Mouse (Mus musculus): ENCODE measurements at regions not wholly inside any gene's neighbourhood (a gene's known extent, or its start where the extent isn't known, plus 50 kb on each side); places are given as distances from the start of the nearest gene placed in this dataset.

DNA sequence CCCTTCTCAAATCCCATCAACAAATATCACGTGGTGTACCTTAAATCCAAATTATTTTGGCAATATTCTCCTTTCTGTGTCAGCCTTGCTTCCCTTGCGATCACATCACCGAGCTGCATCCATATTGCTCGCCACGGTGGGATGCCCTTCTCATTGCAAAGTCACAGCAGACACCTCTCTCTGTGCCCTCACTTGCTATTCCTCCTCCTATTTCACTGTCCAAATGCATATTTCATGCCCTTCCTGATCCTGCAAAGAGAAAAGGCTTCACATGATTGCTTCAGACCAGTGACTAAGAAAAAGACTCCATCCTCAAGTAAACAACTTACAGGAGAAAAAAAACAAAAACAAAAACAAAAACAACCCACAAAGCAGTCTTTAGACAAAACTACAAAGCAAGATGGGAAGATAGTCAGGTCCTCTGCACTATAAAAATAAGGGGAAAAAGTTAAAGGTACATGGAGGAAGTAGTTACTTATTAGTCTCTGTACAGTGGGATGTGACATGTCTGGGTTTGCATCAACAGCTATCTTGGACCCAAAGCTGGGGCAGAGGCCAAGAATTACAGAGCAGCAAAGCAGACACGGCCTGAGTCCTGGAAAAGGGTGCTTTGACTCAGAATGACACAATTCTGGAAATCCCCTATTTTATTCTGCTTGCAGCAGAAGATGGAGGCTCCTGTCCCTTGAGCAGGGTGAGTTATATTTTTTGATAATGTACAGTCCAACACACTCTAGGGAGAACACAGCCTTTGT, 349.3 kb downstream of the Zfp619 start:
- no peak for DNase-seq (ENCODE audit: low spot score in 2 of 2)

DNA sequence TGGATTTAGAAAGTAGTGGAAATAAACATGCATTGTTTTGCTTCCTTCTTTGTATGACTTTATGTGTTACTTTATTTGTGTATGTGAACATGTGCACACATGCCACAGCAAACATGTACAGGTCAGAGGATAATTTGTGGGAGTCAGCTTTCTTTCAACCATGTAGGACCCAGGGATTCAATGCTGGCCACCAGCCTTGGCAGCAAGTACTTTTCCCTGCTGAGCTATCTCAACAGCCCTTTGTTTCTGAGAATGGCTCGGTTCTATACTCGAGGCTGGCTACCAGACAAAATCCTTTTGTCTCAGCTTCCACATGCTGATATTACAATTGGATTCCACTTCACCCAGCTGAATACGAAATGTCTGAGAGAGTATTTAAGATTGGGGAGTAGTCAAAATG, 349.9 kb downstream of the Zfp619 start:
- no peak for DNase-seq (ENCODE audit: low spot score in 2 of 2)

DNA sequence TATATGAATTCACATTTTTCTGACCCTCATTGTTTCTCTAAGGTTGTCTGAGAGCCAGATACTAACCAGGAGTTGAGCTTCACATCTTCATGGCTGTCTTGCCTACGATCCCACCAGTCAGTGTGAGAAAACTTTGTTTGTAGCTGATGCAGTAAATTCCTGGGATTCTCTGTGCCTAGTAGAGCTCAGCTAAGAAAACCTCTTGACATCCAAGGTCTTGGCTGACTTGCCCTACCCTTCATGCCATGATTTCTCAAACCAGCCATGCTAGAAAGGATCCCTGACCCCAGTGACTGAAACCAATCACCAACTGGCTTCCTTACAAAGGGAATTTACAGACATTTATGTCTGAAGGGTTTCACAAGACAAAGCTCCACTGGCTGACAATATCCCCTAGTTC, 364.5 kb downstream of the Zfp619 start:
- DNase-seq (ENCODE audit: low spot score in 2 of 2): no peak

DNA sequence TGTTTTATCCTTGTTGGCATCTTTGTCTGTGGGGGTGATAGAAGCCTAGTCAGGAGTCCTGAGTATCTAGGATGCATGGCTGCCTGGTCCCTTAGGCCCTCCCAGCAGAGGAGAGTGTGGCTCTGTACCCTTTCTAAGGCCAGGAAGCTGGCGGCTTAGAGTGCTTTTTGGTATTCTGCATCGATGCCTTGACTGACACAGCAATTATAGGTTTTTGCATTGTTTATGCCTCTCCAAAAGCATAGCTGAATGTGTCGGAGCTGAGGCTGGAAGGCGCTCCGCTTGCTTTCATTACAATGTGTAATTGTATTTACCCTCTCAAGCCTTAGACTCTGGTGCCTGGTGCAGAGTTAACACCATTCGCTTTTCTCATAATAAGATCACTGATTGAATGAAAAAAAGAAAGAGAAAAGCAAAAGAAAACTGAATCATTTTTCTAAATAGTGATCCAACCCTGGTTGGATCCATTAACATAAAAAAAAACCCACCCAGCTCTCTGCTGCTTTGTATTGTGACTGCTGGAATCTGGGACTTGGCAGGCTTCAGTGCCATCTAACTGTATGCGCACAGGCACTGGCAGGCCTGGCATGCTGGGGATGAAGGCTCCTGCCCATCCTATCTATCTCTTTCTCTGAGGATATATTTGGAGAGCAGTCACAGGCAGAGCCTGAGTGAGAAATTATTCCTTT, 376.8 kb downstream of the Zfp619 start:
- no peak for DNase-seq (ENCODE audit: low spot score in 2 of 2)

DNA sequence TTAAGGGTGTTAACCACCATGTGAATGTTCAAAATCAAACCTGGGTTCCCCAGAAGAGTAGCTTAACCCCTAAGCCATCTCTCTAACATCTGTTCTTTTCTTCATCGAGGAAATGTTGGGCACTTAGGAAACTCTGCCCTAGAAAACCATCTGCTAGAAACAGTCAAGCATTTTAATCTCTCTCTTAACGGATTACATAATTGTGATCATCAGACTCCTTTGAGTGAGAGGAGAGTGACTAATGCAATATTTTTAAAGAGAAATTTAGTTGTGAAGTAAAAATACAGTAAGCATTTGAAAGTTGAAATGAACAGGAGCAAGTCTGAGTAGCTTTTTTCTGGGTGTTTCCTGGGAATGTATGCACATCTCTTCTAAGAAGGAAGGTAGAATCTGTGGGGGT, 379.4 kb downstream of the Zfp619 start:
- no peak for DNase-seq (ENCODE audit: low spot score in 2 of 2)

DNA sequence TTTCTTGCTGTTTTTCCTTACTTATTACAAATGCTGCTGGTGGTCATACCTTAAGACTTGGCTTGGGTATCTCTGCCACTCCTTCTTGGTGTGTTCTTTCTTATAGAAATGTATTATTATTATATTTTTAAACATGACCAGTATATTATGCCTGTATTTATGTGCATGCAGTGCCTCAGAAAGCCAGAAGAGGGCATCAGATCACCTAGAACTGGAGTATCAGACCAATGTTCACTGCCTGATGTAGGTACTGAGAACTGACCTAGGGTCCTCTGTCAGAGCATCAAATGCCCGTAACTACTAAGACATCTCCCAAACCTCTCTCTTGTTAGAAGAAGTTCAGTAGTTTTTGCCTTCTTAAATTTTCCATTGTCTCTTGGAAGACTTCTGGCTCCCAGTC, 380.7 kb downstream of the Zfp619 start:
- DNase-seq (ENCODE audit: low spot score in 2 of 2): no peak

DNA sequence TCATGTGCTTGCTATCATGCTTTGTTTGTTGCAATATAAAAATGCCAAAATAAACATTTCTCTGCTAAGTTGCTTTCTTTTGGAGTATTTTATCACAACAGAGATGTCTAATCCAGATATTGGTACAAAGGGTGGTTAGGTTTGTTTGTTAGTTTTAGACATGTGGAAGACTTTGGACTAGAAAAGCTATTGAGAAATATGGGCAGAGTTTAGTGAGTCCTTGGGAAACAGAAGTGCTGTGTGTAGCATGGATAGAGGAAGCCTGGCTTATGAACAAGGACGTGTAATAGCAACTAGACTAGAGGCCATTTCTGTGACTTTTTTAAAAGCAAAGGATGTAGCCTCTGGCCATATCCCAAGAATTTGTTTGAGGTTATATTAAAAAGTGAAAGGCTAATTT, 416.4 kb downstream of the Zfp619 start:
- no peak for DNase-seq (ENCODE audit: low spot score in 2 of 2)

GRCm38 (mm10) chr7:39937262-39937661, 419.7 kb downstream of the Zfp619 start:
- DNase-seq (ENCODE audit: low spot score in 2 of 2): no peak

- DNase-seq (ENCODE audit: low spot score in 2 of 2): no peak
These were observed 424.8 kb downstream of the Zfp619 start for GRCm38 (mm10) chr7:39942262-39942900.

GRCm38 (mm10) chr7:39954110-39954509, 436.5 kb downstream of the Zfp619 start:
- DNase-seq (ENCODE audit: low spot score in 2 of 2): no peak

- no peak for DNase-seq (ENCODE audit: low spot score in 2 of 2)
These were observed 437.4 kb downstream of the Zfp619 start for GRCm38 (mm10) chr7:39954931-39955330.

DNA sequence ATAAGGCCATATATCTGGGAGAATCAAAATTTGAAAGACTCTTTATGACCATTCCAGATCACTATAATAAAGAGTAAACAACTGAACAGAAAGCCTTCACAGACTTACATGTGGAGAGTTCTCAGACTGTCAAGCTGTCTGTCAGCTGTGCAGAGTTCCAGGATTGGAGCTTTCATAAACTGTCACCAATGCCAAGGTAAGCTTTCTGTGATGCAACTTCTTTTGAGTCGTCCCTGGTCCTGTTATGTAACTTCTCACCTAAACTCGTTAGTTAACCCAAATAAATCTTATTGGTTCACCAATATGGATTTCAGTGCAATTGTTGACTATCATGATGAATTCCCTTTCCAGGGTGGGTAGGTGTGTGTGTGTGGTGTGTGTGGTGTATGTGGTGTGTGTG, 460.6 kb downstream of the Zfp619 start:
- no peak for DNase-seq (ENCODE audit: low spot score in 2 of 2)

DNA sequence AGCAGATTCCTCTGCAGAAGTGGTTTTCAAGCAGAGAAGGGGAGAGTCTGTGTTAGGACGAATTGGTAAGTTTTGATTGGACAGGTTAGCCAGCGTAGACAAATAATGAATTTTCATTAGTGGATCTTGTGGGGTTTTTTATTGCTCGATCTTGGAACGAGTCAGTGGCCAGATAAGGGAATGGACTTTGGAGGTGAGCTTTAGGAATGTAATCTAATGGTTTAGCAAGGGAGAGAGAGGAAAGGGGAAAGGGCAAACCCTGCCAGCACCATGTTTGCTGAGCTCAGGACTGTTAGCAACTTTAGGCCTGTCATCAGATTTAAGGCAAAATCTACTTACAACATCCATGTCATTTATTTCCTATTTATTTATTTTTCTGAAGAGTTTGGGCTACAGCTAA, 464.1 kb downstream of the Zfp619 start:
- no peak for DNase-seq (ENCODE audit: low spot score in 2 of 2)
